Mouse (Mus musculus): ENCODE results near the gene Hoxa7.

DNA sequence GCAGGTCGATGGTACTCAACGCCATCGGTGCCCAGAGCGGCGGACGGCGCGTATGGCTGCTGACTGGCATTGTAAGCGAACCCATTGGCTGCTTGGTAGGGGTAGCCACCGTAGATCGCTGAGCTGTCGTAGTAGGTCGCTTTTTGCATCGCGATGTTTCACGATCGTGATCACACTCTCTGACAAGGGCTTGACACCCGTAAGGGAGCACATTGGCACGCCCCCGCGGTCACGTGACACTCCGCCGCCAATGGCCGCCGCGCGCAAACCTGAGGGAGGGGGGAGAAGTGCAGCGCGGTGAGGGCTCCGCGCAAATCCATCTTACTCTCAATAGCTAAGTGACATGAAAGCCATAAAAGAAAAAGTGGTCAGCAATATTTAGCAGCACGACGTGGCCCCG, 49.2 kb downstream of the Hoxa7 start:
- TF ChIP-seq POLR2A (IDR thresholded peaks at IDR 0.05; ENCODE audit: insufficient read depth, low read depth, low read length), result no peak
- no peak for TF ChIP-seq EP300 (IDR thresholded peaks at IDR 0.05; ENCODE audit: insufficient read depth, low read depth, low read length)
